Mouse (Mus musculus): ENCODE data around the gene Gm5678.

GRCm38 (mm10) chr16:93627761-93628400 lies at the start of gene Gm5678:
- TF ChIP-seq POLR2A (IDR thresholded peaks at IDR 0.05; ENCODE audit: borderline replicate concordance, control insufficient read depth, low read depth, low read length) (no peak), CTCF (IDR thresholded peaks at IDR 0.05; ENCODE audit: control insufficient read depth, insufficient read depth, low read length) (no peak)

Measured in bone marrow, adult 2 months (tissue).